Mouse (Mus musculus) right cerebral cortex, postnatal 14 days (tissue): ENCODE results near the gene Tmcc1.
"Not testable (repeated sequence)": the region's sequence is repeated elsewhere in the genome, so short reads cannot be mapped to it uniquely, and the experiment has no call there.

Experiments
- DNase-seq: peaks from one replicate; pipeline ENCODE4 v3.0.0; 2022

The Tmcc1 gene

DNA sequence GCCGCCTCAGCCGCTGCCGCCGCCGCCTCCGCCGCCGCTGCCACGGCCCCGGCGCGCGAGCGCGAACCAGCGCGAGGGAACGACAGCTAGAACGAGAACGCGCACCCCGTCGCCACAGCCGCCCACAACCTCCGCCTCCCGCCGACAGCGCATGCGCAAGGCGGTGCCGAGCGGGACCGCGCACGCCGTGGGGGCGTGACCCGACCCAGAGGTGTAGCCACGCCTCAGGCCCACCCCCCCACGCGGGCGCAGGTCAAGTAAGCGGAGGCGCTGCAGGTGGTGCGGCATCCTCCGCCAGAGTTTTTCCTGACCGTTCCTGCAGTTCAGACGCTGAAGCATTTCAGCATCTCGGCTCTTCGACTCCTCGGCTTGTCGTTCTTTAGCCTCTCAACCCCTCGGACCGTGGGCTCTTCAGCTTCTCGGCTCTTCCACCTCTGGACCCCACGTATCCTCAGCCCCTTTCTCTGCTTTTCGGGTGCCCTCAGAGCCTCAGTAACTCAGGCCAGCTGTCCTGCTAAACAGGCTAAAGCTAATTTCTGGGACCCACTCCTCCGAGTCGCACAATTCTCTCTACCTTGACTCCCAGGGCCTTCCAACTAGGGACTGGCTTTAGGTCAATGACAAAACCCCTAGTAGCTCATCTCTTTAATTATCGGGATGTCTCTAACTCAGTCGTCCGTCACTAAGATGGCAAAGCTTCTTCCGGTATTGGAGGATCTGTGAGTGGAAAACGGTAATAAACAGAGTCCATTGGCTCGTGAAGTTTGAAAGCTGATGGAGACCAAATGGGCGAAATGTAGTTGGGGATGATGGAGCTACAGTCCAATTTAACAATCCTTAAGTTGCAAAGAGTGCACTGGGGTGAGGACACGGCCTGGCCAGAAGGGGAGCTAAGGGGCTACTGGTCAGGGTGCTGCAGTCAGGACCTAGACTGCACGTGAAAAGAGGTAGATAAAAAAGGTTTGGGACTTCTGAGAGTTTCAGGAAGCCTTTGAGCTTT, at the start of gene Tmcc1:
Gene Tmcc1, minus strand, starts transcription at position 93 of the 1,000 bp plus-strand sequence.
- DNase-seq, result peak; percentile 98

DNA sequence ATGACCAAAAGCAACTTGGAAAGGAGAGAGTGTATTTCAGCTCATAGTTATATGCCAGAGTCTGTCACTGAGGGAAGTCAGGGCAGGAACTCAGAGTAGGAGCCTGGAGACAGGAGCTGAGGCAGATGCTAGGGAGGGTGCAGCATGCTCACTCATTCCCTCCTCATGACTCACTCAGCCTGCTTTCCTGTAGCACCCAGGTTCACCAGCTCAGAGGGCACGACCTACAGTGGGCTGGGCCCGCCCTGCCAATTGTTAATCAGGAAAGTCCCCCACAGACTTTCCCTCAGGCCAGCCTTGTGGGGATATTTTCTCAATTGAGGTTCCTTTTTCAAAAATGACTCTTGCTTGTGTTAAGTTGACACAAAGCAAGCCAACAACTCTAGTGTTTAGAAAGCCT, 47.1 kb upstream of the Tmcc1 start:
- no peak for DNase-seq

DNA sequence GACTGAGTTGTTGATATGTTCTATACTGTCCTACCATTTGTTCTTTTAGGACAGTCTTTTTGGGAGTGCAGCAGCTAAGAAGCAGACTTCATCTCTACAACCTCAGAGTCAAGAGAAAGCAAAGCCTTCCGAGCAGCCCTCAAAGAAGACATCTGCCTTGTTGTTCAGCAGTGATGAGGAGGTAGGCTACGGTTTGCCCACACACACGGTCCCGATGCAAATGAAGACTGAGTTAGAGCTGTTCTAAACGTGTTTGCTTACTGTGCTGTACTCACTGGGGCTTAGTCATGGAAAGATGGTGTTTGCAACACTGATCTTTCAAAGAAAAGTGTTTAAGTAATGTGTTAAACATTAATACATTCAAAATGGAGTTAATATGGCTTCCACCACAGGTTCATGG, 44.8 kb upstream of the Tmcc1 start:
- no peak for DNase-seq

DNA sequence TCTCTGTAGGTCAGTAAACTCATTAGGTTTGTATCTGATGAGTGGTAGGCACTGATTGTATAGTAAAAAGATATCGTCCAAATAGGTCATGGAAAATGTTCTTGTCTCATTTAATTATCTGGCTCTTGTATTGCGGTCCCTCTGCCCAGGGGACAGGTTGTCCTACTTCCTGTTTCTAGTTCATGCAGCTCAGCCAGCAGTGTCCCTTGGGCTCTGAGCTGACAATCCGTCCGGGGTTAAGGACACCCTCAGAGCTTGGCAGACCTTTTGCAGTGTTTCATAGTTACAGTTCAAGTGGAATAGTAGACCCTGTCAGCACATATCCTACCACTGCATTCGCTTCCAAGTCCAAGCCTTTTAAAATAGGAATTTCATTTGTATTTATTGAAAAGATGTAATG, 42.0 kb upstream of the Tmcc1 start:
- no peak for DNase-seq

DNA sequence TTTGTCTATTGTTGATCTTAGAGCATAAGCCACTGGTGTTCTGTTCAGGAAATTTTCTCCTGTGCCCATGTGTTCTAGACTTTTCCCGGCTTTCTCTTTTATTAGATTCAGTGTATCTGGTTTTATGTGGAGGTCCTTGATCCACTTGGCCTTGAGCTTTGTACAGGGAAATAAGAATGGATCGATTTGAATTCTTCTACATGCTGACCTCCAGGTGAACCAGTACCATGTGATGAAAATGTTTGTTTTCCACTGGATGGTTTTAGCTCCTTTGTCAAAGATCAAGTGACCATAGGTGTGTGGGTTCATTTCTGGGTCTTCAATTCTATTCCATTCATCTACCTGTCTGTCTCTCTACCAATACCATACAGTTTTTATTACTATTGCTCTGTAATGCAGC, 41.5 kb upstream of the Tmcc1 start:
- DNase-seq, result not testable (repeated sequence)

DNA sequence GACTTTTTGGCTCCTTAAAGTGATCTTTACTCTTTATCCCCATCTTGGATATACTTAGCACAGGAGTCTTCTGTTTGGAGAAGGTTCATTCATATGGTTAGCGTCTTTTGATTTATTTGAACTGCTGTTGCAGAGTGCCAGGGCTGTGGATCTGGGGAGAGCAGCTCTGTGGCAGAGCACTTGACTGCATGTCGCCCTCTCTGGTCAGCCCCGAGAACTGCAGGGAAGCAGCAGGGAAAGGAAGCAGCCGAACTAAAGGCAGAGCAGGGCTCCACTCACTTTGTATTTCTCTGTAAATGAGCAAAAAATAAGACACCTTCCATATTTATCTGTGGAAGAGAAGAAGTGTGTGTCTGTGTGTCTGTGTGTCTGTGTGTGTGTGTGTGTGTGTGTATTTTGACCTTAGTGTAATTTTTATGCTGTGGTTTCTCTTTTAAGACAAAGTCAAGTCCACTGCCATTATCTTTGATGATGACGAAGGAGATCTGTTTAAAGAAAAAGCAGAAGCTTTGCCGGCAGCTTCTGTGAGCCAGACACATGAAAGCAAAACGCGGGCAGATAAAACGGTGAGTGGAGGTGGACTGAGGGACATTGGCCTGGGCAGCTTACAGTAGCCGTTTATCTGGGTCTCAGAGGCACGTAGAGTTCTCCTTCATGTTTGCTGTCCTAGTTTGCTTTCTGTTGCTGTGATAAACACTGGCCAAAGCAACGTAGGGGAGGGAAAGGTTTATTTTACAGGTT, 35.7 kb upstream of the Tmcc1 start:
- DNase-seq, result peak; percentile 76

DNA sequence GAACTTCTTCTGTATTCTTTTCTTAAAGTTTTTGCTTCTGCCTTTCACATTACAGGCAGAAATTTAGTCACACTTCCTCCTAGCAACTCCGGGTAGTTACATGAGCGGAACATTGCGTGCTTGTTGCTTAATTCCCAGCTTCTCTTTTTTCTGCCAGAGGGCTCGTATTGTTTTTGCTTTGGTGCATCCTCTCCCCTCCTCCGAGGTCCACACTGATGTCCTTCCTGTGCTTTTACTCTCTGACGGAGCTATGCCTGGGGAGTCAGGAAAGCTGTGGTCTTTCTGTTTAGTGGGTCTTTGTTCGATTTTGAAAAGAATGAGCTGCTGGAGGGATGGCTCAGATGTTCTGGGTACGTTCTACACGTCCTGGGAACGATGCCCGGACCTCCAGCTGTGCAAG, 34.5 kb upstream of the Tmcc1 start:
- DNase-seq, result no peak

DNA sequence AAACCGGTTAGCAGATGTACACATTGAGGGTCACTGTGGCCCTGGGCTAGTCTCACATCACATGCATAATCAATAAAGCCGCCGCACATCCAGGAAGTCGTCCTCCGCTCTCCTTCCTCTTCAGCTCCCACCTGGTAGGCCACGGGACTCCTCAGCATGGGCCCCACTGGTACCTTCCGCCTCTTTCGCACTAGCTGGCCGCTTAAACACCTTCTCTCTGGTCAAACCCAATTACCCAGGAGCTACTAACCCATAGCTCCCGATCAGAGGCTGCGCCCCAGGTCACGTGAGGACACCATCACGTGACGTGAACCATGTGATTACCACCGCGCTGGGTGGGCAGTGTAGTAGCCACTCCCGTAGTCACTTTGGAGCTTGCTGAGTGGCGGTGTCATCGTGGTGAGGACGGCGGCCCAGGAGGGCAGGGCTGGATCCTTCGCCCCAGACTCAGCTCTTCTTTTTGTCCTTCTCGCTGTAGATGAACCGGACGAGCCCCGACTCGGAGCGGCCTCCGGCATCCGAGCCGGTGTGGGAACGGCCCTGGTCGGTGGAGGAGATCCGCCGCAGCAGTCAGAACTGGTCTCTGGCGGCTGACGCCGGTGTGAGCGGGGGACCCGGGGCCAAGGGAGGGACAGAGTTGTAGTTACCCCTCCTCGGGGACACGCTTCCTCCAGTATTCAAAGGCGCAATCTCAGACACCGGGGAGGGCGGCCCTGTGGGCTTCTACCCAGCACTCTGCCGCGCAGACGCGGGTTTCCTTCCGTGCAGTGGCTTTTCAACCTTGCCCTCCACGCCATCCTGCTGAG, 14.6 kb upstream of the Tmcc1 start, which contains the start of gene Washc2:
Gene Washc2, plus strand, starts transcription at position 310 of the 806 bp plus-strand sequence.
- DNase-seq, result peak; percentile 93

DNA sequence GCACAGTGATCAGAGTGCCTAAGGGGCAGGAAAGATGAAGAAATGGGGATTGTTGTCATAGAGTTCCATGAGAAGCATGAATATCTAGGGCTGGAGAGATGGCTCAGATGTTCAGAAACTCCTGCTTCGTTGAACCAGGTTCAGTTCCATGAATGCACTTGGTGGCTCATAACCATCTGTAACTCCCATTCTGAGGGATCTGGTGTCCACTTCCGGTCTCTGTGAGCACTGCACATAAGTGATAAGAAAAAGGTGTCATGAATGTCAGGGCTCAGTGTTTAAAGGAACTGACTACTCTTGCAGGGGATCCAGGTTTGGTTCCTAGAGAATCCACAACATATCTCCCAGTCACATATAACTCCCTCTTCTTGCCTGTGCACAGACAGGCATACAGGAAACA, 6.4 kb upstream of the Tmcc1 start:
- DNase-seq, result no peak

DNA sequence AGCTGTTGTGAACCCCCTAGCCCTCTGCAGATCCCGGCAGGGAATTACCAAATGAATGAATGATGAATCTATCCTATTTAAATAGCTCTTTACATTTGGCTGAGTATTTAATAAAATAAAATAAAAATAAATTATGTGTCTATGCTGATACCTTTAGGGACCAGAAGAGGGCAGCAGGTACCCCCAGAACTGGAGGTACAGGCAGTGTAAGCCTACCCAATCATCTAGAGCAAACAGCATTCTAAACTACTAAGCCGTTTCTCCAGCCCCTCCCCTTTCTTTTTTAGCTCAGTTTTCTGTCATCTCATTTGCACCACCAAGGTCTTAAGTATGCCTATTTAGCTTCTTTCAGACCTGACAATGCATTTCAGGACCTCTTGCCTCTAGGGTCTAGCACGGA, 4.9 kb upstream of the Tmcc1 start:
- no peak for DNase-seq

DNA sequence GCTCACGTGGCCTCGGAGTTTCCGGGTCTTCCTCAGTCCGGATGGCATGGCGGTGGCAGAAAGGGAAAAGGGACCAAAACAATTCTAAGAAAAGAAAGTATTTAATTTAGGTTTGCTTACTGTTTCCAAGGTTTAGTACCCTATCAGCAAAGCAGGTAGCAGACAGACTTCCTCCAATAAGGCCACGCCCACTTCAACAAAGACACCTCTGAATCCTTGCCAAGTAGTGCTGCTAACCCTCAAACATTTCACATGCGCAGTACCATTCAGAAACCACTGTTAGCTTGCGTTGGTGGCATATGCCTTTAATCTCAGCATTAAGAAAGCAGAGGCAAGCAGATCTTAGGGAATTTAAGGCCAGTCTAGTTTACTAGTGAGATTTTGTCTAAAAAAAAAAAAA, 2.5 kb upstream of the Tmcc1 start:
- no peak for DNase-seq

DNA sequence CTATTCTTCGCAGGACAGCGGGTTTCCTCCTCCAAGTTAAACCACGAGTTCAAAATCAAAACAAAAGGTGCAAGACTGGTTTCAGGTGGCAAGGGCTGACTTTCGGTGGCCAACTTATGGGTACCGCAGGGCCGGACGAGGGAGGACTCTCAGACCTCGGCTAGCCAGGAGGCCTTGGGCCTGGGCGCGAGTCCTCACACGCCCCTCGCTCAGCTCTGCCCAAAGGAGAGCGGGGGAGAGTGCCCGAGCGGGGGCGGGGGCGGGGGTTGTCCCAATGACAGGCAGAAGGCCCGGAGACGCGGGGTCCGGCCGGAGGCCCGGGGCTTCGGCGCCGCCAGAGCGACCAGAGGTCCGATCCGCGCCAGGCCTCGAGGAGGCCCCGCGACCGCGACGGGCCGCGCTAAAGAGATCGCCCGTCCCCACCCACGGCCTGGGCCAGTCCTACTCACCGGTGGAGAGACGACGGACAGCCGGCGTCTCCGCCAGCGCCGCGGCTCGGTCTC, 426 bp downstream of the Tmcc1 start:
- no peak for DNase-seq

DNA sequence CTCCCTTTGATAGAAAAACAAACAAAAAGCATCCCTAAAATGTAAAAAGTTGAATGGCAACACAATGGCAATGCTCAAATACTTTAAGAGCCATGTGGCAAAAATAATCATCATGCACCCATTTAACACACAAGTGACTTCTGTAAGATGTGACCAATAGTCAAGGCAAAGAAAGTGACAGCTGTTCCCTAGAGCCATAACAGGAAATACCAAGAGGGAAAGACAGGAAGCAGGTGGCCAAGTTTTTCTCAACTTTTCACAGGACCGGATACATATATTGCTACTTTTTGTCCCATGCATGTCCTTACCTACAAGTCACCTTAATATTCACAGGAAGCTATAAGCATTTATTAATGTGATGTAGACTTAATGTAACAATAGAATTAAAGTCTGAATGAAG, 3.9 kb downstream of the Tmcc1 start:
- no peak for DNase-seq

DNA sequence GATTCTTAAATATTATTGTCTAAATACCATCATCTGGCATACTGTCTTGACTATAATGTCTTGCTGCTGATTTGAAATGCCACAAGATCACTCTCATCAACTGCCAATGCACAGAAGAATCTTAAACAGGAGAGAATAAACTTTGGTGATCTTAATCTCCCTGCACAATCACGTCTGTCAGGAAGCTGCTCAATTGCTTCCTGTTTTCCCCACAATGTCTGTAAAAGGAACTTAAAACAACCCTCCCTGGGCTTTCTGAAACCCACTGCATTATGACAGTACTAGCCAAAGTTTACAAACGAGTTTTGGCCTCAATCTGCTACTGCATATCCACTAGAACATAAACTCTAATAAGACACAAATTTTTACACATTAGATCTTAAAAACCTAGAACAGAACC, 6.8 kb downstream of the Tmcc1 start:
- no peak for DNase-seq

DNA sequence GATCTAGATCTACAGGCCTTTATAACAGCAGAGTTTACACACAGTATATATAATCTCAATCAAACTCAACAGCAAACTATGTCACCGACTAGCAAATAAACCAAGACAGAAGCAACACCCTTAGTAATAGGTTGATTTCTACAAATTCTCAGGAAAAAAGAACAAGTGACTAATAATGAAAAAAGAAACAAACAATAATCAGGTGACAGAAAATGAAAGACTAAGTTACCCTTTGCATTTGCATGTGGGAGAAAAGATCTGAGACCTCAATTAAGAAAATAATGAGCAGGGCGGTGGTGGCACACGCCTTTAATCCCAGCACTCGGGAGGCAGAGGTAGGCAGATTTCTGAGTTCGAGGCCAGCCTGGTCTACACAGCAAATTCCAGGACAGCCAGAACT, 9.8 kb downstream of the Tmcc1 start:
- no peak for DNase-seq

DNA sequence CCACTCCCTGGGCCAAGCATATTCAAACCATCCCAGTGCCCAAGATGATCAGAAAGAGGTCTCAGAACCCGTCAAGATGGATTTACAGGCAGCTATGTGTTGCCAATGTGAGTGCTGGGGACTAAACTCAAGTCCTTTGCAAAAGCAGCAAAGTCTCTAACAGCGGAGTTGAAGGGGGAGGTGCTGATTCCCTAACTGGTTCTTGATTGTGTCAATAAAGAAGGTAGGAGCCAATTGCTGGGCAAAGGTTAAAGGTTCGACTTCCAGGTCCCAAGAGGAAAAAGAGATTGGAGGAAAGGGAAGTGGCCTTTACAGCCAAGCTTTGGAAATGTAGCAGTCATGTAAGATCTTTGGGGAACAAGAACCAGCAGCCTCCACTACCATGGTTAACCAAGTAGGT, 12.6 kb downstream of the Tmcc1 start:
- DNase-seq, result no peak

DNA sequence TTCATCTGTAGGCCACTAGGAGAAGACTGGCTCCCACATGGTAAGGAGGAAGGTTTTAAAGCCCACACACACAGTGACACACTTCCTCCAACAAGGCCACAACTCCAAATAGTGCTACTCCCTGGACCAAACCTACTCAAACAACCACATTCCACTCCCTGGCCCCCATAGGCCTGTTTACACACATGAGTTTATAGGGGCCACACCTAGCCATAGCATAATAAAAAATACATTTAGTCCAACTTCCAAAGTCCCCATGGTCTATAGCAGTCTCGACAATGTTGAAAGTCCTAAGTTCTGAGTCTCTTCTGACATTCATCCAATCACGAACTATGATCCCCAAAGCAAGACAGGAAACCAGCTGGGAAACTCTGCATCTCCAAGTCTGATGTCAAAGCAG, 14.9 kb downstream of the Tmcc1 start:
- DNase-seq, result no peak

DNA sequence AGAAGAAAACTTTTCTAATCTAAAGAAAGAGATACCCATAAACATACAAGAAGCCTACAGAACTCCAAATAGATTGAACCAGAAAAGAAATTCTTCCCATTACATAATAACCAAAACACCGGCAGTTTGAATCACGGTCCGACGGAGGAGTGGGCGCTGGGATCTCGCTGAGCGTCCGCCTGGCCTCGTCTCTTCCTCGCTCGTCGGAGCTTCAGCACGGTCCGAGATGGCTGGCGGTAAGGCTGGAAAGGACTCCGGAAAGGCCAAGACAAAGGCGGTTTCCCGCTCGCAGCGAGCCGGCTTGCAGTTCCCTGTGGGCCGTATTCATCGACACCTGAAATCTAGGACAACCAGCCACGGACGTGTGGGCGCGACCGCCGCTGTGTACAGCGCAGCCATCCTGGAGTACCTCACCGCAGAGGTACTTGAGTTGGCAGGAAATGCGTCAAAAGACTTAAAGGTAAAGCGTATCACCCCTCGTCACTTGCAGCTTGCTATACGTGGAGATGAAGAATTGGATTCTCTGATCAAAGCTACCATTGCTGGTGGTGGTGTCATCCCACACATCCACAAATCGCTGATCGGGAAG, 19.7 kb downstream of the Tmcc1 start:
- not testable (repeated sequence) for DNase-seq

DNA sequence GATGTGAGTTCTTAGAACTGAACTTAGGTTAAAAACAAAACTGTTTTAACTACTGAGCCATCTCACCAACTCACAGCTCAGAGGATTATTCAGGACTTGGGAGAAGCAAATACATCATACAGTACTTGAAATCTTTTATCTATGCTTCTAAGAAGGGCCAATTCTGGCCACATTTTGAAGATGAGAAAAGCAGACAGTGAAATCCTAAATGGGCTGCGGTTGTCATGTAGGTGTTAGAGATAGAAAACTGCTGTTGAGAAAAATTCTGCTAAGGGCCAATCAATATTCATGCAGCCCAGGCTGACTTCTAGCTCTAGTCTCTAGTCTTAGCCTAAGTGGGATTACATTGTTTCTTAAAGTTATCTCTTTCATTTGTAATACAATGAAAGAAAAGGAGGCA, 26.9 kb downstream of the Tmcc1 start:
- no peak for DNase-seq

DNA sequence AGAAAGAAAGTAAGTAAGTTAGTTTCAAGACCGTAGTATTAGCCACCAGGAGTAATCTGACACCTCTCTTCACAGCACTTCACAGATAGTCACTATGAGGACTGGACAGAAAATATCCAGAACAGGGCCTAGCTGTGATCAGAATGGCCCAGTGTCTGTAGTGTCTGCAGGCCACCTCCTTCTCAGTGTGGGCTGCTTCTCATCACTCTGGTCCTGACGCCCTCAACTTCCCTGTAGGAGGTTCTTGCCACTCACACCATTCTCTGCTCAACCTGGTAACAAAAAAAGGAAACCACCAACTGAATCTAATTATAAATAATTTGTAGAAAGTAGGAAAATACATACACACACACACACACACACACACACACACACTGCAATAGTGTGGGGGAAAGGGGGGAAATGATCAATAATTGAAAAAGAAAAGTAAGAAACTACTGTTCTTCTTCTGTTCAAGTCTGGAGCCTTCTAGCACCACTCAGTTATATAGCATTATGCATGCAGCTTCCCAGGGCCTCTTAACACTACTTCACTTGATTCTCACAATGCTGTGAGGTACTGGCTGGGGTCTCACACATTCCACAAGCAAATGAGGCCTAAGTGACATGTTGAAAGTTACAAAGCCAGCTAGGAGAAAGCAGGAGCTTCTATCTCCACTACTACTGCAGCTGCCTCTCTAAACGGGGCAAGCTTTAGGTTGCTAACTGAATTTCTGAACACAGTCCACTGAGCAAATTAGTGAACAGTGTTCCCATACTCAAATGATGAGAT, 38.2 kb downstream of the Tmcc1 start:
- no peak for DNase-seq

DNA sequence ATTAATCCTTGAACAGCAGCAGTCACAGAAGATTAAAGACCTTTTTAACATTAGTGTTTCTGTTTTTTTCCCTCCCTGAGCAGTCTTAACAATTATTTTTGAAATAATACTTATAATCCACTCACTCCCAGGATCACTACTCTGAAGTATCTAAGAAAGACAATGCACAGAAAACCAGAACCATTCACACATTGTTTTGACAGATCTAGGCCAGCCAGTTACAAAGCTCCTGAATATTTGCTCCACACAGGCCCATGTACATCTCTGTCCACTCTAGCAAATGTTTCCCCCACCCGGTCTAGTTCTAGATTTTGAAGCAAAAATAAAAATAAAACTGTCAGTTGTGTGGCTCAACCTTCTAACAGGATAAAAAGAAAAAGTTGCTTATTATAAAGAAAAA, 45.9 kb downstream of the Tmcc1 start:
- DNase-seq, result no peak

DNA sequence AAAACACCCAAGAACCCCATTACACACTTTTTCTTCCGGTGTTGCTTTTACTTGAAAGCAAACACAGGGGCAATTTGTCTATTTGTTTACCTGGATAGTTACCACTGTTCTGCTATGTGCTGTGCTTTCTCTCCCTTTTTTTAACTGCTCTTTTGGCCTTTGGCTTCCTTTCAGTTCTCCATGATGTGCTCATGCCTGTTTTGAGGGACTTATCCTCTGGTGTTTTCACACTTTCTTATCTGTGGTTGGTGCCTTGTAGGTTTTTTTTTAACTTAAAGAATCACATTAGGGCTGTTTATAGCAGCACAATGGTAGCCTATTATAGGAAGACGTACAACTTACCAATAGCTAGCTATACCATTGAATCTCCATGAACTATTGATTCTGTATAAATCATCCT, 51.6 kb downstream of the Tmcc1 start:
- no peak for DNase-seq
